14 mouse cellular contexts compared by ENCODE assay signal in the genomic region with DNA sequence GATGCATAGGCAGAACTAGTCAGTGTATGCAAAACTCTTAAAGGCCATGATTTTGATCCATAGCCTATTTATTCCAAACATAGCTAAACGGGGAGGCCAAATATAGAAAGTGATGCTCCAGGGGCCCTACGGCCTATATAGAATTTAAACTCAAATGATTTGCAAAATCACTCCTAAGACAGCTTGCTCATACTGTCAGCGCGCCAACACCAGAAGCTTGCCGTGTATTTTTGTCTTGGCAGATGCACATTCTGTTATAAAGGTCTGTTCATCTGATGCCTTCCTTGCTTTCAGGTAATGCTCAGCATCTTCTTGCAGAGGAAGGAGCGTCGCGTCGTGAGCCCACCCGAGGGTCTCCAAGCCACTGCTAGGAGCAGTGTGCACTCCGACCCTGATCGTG.
DNase-seq lines count a peak whose midpoint lies in the region; ATAC-seq lines count a peak whose summit lies in the region.
"Had no signal": no experiment of that assay in that cellular context is flagged by ENCODE, and none has a peak within 500 bp of the region (broad histone marks: within the 10 kb centered on the region; RNA-seq: fewer than 3 reads in every experiment).

No protein-coding gene starts in this region.

- WGBS in forebrain, embryonic 14.5 days = 83% methylated on average over 12 of the region's 12 CpGs
- 95% methylated on average over 12 of the region's 12 CpGs for WGBS in forebrain, embryonic 12.5 days

- intact Hi-C loops in left cerebral cortex, postnatal 10 days (cut with DNase I) = loop anchor here (5.0 kb wide), 1 partner anchor 541 kb away; no protein-coding TSS in a partner anchor

- DNase-seq in forebrain, embryonic 14.5 days (ENCODE audit: low spot score) = peak; percentile 68
- peak; percentile 66 for DNase-seq in layer of hippocampus, adult 11-12 months (ENCODE audit: low spot score)
- DNase-seq in left cerebral cortex, postnatal 10 days (ENCODE audit: extremely low spot score in 1 of 2, low spot score in 2 of 2) = peak; percentile 69 to 76
- no peak for DNase-seq in thymus, postnatal 4 days
- DNase-seq in urinary bladder, postnatal 36 days (ENCODE audit: low spot score in 2 of 2) = no peak
- DNase-seq in embryo, embryonic 9.5 days (ENCODE audit: extremely low spot score) = no peak
- DNase-seq in kidney, postnatal 4 days = no peak
- DNase-seq: gastrocnemius, adult 2 months; lung, adult 2 months; spleen, adult 18-20 months; thymus, adult 18-20 months had no signal

- no peak overlapping the region for H3K4me3 ChIP-seq in forebrain, embryonic 14.5 days (ENCODE audit: low read depth, low read length)
- H3K4me3 ChIP-seq in forebrain, embryonic 12.5 days (replicated peaks) = no peak overlapping the region
- H3K4me3 ChIP-seq: gastrocnemius, adult 2 months; heart, embryonic 15.5 days; limb, embryonic 10.5 days had no signal

- no peak overlapping the region for H3K9ac ChIP-seq in forebrain, embryonic 14.5 days (ENCODE audit: low read length)
- no peak overlapping the region for H3K9ac ChIP-seq in forebrain, embryonic 12.5 days
- H3K9ac ChIP-seq: heart, embryonic 15.5 days had no signal

- H3K36me3 ChIP-seq in forebrain, embryonic 14.5 days (ENCODE audit: control insufficient read depth, insufficient read depth, low read length) = no peaks in the 10 kb centered on the region
- no peaks in the 10 kb centered on the region for H3K36me3 ChIP-seq in forebrain, embryonic 12.5 days (replicated peaks)
- H3K36me3 ChIP-seq: heart, embryonic 15.5 days; limb, embryonic 10.5 days had no signal

- peaks cover 5% of the 10 kb centered on the region; the same call in 1 of the 2 replicates for H3K4me1 ChIP-seq in forebrain, embryonic 14.5 days (ENCODE audit: control insufficient read depth, insufficient read depth, low read length)
- no peaks in the 10 kb centered on the region for H3K4me1 ChIP-seq in forebrain, embryonic 12.5 days
- H3K4me1 ChIP-seq: limb, embryonic 10.5 days had no signal

- no peak overlapping the region for H3K4me2 ChIP-seq in forebrain, embryonic 14.5 days (ENCODE audit: low read length)
- H3K4me2 ChIP-seq in forebrain, embryonic 12.5 days = no peak overlapping the region
- H3K4me2 ChIP-seq: heart, embryonic 15.5 days had no signal

- H3K27me3 ChIP-seq in forebrain, embryonic 14.5 days (replicated peaks; ENCODE audit: control insufficient read depth, insufficient read depth, low read length) = no peaks in the 10 kb centered on the region
- H3K27me3 ChIP-seq in forebrain, embryonic 12.5 days = no peaks in the 10 kb centered on the region
- H3K27me3 ChIP-seq: heart, embryonic 15.5 days had no signal

- H3K9me3 ChIP-seq in forebrain, embryonic 14.5 days (replicated peaks; ENCODE audit: control insufficient read depth, low read length) = no peaks in the 10 kb centered on the region
- no peaks in the 10 kb centered on the region for H3K9me3 ChIP-seq in forebrain, embryonic 12.5 days
- H3K9me3 ChIP-seq: heart, embryonic 15.5 days; limb, embryonic 10.5 days had no signal

- H3K27ac ChIP-seq in forebrain, embryonic 14.5 days (ENCODE audit: low read depth, low read length) = no peak overlapping the region; the same call in 1 of the 2 replicates
- no peak overlapping the region for H3K27ac ChIP-seq in forebrain, embryonic 12.5 days
- H3K27ac ChIP-seq: gastrocnemius, adult 2 months; heart, embryonic 15.5 days; limb, embryonic 10.5 days had no signal

- ATAC-seq in forebrain, embryonic 14.5 days = peak; percentile 54; the same call in 1 of the 2 replicates
- ATAC-seq in forebrain, embryonic 12.5 days (ENCODE audit: low FRiP score) = no peak

Comparison
In these comparisons a context has a peak if more than half of its experiments do, and no peak if none do; other contexts are left out.
1. DNase-seq: peak in forebrain, embryonic 14.5 days (single experiment), layer of hippocampus, adult 11-12 months (single experiment) and left cerebral cortex, postnatal 10 days (2 of 2); none in thymus, postnatal 4 days (single experiment), urinary bladder, postnatal 36 days (0 of 2), embryo, embryonic 9.5 days (single experiment) and kidney, postnatal 4 days (0 of 2).